Mouse (Mus musculus) WW6 (cell line): Measurements from ENCODE around the gene Clec4a2.
"Not testable (repeated sequence)": the region's sequence is repeated elsewhere in the genome, so short reads cannot be mapped to it uniquely, and the experiment has no call there.

Experiments
- DNase-seq: peaks from one replicate; pipeline ENCODE4 v3.0.0-alpha.2; 2013; ENCODE audit warnings: low read depth, low spot score

Gene Clec4a2

DNA sequence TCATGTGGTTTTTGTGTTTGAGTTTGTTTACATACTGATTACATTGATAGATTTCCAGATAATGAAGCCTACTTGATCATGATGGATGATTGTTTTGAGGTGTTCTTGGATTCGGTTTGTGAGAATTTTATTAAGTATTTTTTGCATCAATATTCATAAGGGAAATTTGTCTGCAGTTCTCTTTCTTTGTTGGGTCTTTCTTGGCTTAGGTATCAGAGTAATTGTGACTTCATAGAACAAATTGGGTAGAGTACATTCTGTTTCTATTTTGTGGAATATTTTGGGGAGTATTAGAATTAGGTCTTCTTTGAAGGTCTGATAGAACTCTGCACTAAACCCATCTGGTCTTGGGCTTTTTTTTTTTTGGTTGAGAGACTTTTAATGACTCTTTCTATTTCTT, at the start of gene Clec4a2:
TSS of gene Clec4a2 (plus strand) at position 301 of the 400 bp plus-strand sequence.
- not testable (repeated sequence) for DNase-seq

DNA sequence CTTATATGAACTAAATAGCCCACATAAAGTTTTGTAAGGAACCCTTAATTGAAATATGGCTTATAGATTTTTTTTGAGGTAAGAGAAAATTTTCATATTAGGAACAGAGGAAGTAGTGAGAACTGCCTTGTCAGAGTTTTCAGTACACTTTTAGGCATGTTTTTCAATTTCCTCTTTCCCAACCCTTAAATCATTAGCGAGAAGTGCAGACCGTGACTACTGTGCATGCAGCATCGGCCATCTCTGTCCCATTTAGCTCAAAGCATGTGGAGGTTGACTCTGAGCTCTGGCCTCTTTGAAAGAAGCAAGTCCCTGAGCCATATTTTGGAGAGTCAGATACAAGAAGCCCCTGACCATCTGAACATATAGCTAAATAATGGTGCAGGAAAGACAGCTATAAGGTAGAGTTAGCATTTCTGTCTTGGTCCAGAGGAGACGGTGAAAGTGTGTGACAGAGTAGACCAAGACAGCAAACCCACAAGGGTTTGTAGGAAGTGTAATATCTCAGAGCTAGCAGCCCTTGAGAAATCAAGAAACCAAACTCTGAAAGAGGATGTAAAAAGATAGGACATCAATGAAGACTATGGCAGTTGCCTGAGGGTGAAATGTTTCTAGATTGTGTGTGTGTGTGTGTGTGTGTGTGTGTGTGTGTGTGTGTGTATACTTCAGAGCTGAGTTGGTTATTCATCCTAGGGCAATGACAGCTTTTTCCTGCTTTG, 10.9 kb upstream of the Clec4a2 start:
- no peak for DNase-seq

DNA sequence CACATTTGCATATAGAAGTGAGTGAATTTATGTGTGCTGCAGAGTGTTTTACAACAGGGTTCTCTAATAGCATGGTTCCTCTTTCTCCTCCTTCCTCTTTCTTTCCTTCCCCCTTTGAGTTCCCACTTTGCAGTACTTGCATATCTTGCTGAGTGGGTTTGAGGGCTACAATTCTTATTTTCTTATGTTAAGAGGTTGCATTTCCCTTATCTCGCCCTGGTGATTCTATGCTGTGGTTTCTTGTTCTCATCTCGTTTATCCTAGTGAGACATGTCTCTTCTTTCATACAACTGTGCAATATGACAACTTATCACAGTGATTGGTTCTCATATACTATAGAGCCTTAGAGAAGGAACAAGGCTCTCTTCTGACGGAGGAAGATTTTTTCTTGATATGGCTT, 17.0 kb downstream of the Clec4a2 start:
- no peak for DNase-seq

DNA sequence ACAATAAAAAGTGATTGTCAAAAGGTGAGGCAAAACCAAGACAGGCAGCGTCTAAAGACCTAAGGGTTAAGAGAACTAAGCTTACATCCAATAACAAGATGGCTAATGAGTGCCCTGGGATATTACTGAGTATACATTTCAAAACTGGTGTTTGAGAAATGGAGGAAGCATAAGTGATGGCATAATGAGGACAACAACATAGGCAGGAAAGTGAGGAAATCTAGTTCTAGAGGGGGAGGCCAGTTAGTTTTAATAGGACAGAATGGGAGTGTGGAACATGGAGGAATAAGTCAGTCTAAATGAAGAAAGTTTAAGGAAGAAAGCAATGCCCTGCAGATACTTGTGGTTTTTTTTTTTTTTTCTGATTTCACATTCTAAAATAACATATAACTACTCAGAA, 20.9 kb downstream of the Clec4a2 start:
- no peak for DNase-seq

DNA sequence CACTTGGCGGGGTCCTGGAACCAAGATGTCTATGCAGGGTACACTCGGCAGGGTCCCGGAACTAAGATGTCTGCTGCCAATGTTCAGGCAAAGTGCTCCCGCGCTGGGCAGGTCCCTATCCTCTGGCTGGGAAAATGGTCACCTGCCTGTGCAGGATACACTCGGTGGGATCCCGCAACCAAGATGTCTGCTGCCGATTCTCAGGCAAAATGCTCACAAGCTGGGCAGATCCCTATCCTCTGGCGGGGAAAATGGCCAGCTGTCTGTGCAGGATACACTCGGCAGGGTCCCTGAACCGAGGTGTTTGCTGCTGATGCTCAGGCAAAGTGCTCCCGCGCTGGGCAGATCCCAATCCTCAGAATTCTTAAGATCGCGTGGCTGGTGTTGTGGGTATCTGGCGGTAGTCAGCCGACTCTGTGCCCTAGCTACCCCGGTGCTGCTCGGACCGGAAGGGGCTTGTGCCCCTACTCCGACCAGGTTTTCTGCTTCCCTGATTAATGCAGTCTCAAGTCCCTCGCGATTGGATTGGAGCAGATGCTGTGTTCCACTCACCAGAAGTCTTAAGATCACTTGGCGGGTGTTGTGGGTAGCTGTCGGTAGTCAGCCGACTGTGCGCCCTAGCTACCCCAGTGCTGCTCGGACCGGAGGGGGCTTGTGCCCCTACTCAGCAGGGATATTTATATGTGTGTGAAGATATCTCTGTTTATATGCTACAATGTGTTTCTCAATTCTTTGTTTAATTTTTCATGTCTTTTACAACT, 31.7 kb downstream of the Clec4a2 start:
- peak; percentile 40 for DNase-seq

DNA sequence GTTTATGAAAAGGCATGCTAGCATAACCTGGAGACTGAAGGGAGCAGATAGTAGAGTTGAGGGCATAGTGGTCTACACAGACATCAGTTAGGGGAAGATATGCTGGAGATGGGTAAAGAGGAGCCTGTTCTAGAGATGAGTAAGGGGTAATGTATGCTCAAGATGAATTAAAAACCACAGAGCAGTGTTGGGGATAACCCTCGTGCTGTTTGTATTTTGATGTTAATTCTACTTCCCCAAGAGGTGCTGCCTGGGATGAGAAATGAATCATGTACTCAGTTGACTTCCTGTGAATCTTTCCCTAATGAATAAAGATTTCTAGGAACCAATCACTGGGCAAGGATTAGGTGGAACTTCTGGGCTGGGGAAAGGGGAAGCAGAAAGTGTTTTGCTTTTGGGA, 63.9 kb downstream of the Clec4a2 start:
- DNase-seq, result no peak

DNA sequence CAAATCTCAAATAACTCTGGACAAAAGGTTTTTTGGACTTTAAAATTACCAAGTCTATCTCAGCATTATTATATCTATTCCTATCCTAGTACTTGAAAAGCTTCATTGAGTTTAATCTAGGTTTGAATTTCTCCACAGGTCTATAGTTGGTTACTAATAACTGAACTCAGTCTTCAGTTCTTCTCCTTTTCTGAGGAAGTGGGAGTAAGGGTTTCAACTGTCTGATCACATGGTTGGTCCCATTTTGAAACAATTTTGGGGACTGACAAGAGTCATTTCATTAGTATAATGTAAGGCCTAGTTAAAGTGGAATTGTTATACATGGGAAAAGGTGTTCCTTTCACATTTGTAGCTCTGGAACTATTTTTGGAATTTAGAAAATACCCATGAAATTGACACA, 64.8 kb downstream of the Clec4a2 start:
- DNase-seq, result no peak

DNA sequence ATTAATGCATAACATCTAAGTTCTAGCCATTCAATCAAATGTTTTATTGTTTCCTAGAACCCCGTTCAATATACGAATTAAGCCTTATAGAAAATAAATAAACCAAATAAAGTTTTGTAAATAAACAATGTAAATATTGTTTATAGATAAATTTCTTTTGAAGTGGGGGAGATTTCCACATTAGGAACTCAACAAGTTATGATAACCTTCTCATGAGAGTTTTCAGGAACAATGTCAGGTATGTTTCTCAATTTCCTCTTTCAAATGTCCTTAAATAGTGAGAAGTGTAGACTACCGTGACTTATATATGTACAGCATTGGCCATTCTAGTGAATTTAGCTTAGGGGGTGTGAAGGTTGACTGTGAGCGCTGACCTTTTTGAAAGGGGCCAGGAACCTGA, 66.4 kb downstream of the Clec4a2 start, which contains the start of gene Clec4b2:
TSS of gene Clec4b2 (plus strand) at position 301 of the 400 bp plus-strand sequence.
- no peak for DNase-seq

DNA sequence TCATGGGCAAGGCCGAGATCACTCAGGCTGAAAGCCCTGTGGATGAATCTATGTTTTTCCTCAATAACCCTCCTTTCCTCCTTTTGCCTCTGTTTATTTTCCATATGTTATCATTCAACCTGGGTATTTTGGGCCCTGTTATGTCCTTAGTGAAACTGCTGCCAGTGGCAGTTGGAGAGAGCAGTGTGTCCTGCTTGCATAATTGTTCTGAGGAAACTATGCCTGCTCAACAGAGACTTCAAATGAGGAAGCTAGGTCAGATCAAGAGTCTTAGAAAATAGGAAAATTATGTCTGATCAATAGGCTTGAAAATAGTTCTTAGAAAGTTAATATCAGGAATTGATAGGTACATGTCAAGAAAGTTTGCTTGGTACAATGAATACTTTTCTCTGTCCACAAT, 69.3 kb downstream of the Clec4a2 start:
- no peak for DNase-seq

DNA sequence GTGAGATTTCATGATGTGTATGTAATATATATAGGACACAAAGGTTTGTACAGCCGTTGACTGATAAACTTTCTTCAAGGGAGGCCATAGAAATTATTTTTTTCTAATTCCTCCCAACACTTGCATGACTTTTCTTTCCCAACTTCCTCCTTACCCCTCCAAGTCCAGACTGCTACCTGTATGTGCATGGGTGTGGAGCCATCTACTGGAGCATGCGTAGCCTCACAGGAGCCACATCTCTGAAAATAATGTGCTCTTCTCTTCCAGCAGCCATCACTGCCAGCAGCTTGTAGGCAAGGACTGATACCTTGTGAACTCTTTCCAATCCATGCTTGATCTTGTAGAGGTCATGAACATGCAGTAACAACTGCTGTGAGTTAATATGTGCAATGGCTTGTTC, 78.6 kb downstream of the Clec4a2 start:
- DNase-seq, result not testable (repeated sequence)
